Comparison of ENCODE assay signal across 8 mouse cellular contexts in genomic region chr1:74507780-74508179, GRCm38 (mm10). TPM values are rescaled to one million over a fixed set of nuclear protein-coding genes. Genes with fewer than 3 reads are reported as not detected.
DNase-seq lines count a peak whose midpoint lies in the region; ATAC-seq and TF ChIP-seq lines count a peak whose summit lies in the region.

No protein-coding gene starts in this region.

- H3K36me3 ChIP-seq in lung, embryonic 14.5 days (ENCODE audit: insufficient read depth): peaks cover 12% of the 10 kb centered on the region; the same call in 1 of the 2 replicates
- peaks cover 4% of the 10 kb centered on the region; the same call in 1 of the 2 replicates for H3K36me3 ChIP-seq in embryonic facial prominence, embryonic 13.5 days
- peaks cover 56% of the 10 kb centered on the region for H3K36me3 ChIP-seq in limb, embryonic 10.5 days
- no peaks in the 10 kb centered on the region for H3K36me3 ChIP-seq in splenic B cell, adult 2 months (ENCODE audit: control insufficient read depth, insufficient read depth, low read length, poor library complexity, severe bottlenecking)

- no peak for TF ChIP-seq CTCF in lung, embryonic 14.5 days (IDR thresholded peaks at IDR 0.05; ENCODE audit: low read depth)

- no peaks in the 10 kb centered on the region for H3K27me3 ChIP-seq in lung, embryonic 14.5 days (ENCODE audit: insufficient read depth, low read length)
- no peaks in the 10 kb centered on the region for H3K27me3 ChIP-seq in embryonic facial prominence, embryonic 13.5 days
- H3K27me3 ChIP-seq in limb, embryonic 10.5 days (ENCODE audit: low read depth, poor library complexity, severe bottlenecking): no peaks in the 10 kb centered on the region
- no peaks in the 10 kb centered on the region for H3K27me3 ChIP-seq in splenic B cell, adult 2 months (ENCODE audit: control insufficient read depth, insufficient read depth, low read length, poor library complexity, severe bottlenecking)

- DNase-seq in lung, embryonic 14.5 days: no peak
- DNase-seq in lung, postnatal 14 days: no peak
- DNase-seq in limb, embryonic 10.5 days (ENCODE audit: low spot score): no peak
- peak; percentile 6 for DNase-seq in splenic B cell, adult 2 months (ENCODE audit: low read depth, low spot score)
- no peak for DNase-seq in thymus, postnatal 10 days (ENCODE audit: low spot score in 2 of 2)
- no peak for DNase-seq in T-cell, adult 2 months (ENCODE audit: low spot score)
- DNase-seq in left cerebral cortex, postnatal 36 days (ENCODE audit: low spot score in 2 of 2): no peak

- peaks cover 16% of the 10 kb centered on the region for H3K4me1 ChIP-seq in lung, embryonic 14.5 days (ENCODE audit: insufficient read depth)
- H3K4me1 ChIP-seq in embryonic facial prominence, embryonic 13.5 days: peaks cover 32% of the 10 kb centered on the region
- peaks cover 20% of the 10 kb centered on the region for H3K4me1 ChIP-seq in limb, embryonic 10.5 days

- peak overlapping the region; percentile 86 for H3K4me2 ChIP-seq in lung, embryonic 14.5 days
- peak overlapping the region; percentile 83 for H3K4me2 ChIP-seq in embryonic facial prominence, embryonic 13.5 days

- ATAC-seq in lung, embryonic 14.5 days (ENCODE audit: insufficient read depth): no peak
- ATAC-seq in embryonic facial prominence, embryonic 13.5 days (ENCODE audit: insufficient number of reproducible peaks, insufficient read depth, low FRiP score, low TSS enrichment, low read depth): no peak

- no peak overlapping the region for H3K27ac ChIP-seq in lung, embryonic 14.5 days (ENCODE audit: low read depth)
- H3K27ac ChIP-seq in embryonic facial prominence, embryonic 13.5 days: no peak overlapping the region
- peak overlapping the region; percentile 96; the same call in 1 of the 2 replicates for H3K27ac ChIP-seq in limb, embryonic 10.5 days

- H3K9ac ChIP-seq in lung, embryonic 14.5 days: peak overlapping the region; percentile 93; the same call in 1 of the 2 replicates
- H3K9ac ChIP-seq in embryonic facial prominence, embryonic 13.5 days: 0 out of 2 replicates have a peak overlapping the region, but pooled peaks have one; percentile 22

- WGBS in lung, embryonic 14.5 days: 84% methylated on average over 2 of the region's 2 CpGs
- 94% methylated on average over 2 of the region's 2 CpGs for WGBS in embryonic facial prominence, embryonic 13.5 days
- WGBS in limb, embryonic 10.5 days: 94% methylated on average over 2 of the region's 2 CpGs

- H3K4me3 ChIP-seq in lung, embryonic 14.5 days (ENCODE audit: low read depth, low read length): peak overlapping the region; percentile 96
- H3K4me3 ChIP-seq in embryonic facial prominence, embryonic 13.5 days: peak overlapping the region; percentile 92
- H3K4me3 ChIP-seq in limb, embryonic 10.5 days: peak overlapping the region; percentile 82

- intact Hi-C loops in left cerebral cortex, postnatal 36 days (cut with DNase I): loop anchor here (5.0 kb wide), 1 partner anchor 80 kb away; the partner anchor contains the start of genes Bcs1l and Zfp142

- no peaks in the 10 kb centered on the region for H3K9me3 ChIP-seq in lung, embryonic 14.5 days (ENCODE audit: low read depth, low read length)
- H3K9me3 ChIP-seq in embryonic facial prominence, embryonic 13.5 days: no peaks in the 10 kb centered on the region
- H3K9me3 ChIP-seq in limb, embryonic 10.5 days (replicated peaks): no peaks in the 10 kb centered on the region

RNA-seq across cellular contexts. Expression of gene Cnot9, which starts 1.9 kb away (rescaled TPM):
- 85.4 and 87.6 TPM in 2 replicates for polyA plus RNA-seq in lung, embryonic 14.5 days (2014; fragmentation: Nextera tagmentation; extraction: Ambion mirVana)
- 68.5 and 70.8 TPM in 2 replicates for polyA plus RNA-seq in embryonic facial prominence, embryonic 13.5 days (2015; fragmentation: Nextera tagmentation; extraction: Ambion mirVana)
- polyA plus RNA-seq in limb, embryonic 10.5 days (2016; fragmentation: Nextera tagmentation; extraction: Ambion mirVana): 116 and 121 TPM in 2 replicates
- total RNA-seq in left cerebral cortex, postnatal 36 days (2021): 10 to 100 TPM; 24.9 to 28.0 TPM

RNA-seq across cellular contexts. Expression of gene Plcd4, which starts 34.9 kb away (rescaled TPM):
- 0.45 and 0.68 TPM in 2 replicates for polyA plus RNA-seq in lung, embryonic 14.5 days (2014; fragmentation: Nextera tagmentation; extraction: Ambion mirVana)
- 0.95 and 1.4 TPM in 2 replicates for polyA plus RNA-seq in embryonic facial prominence, embryonic 13.5 days (2015; fragmentation: Nextera tagmentation; extraction: Ambion mirVana)
- polyA plus RNA-seq in limb, embryonic 10.5 days (2016; fragmentation: Nextera tagmentation; extraction: Ambion mirVana): 0.08 and 0.95 TPM in 2 replicates
- 10 to 100 TPM; 12.0 to 17.3 TPM for total RNA-seq in left cerebral cortex, postnatal 36 days (2021)

RNA-seq across cellular contexts. Expression of gene Usp37, which starts 36.3 kb away (rescaled TPM):
- 40.4 and 41.2 TPM in 2 replicates for polyA plus RNA-seq in lung, embryonic 14.5 days (2014; fragmentation: Nextera tagmentation; extraction: Ambion mirVana)
- polyA plus RNA-seq in embryonic facial prominence, embryonic 13.5 days (2015; fragmentation: Nextera tagmentation; extraction: Ambion mirVana): 37.2 and 38.0 TPM in 2 replicates
- polyA plus RNA-seq in limb, embryonic 10.5 days (2016; fragmentation: Nextera tagmentation; extraction: Ambion mirVana): 45.5 and 50.3 TPM in 2 replicates
- 10 to 100 TPM; 21.5 to 24.5 TPM for total RNA-seq in left cerebral cortex, postnatal 36 days (2021)
